Mouse (Mus musculus): ENCODE results near the gene Tomm40l. TPM values are rescaled to one million over a fixed set of nuclear protein-coding genes. Genes with fewer than 3 reads are reported as not detected.

Gene Tomm40l
- polyA plus RNA-seq, 1 experiment from 2014 or later: 32.4 TPM

GRCm38 (mm10) chr1:171231844-171232243 lies 9.5 kb upstream of the Tomm40l start:
- no peak overlapping the region for H3K4me2 ChIP-seq (ENCODE audit: low read length)
- no peaks in the 10 kb centered on the region for H3K9me3 ChIP-seq (replicated peaks; ENCODE audit: low read length)
- no peak overlapping the region for H3K9ac ChIP-seq (ENCODE audit: low read depth, low read length)
- TF ChIP-seq CTCF (IDR thresholded peaks at IDR 0.05; ENCODE audit: low read depth): no peak
- ATAC-seq (replicated peaks; ENCODE audit: low FRiP score, low read depth) (no peak), DNase-seq (ENCODE audit: low spot score) (no peak)
- peaks cover 28% of the 10 kb centered on the region for H3K36me3 ChIP-seq (ENCODE audit: insufficient read depth, low read length)
- 76% methylated on average over 4 of the region's 4 CpGs for WGBS
- no peaks in the 10 kb centered on the region for H3K27me3 ChIP-seq (ENCODE audit: insufficient read depth, low read length)
- no peak overlapping the region for H3K4me3 ChIP-seq (replicated peaks; ENCODE audit: low read depth, low read length)
- H3K27ac ChIP-seq: no peak overlapping the region
- 0 out of 2 replicates have a peak, but pooled peaks cover 3% of the 10 kb centered on the region for H3K4me1 ChIP-seq (replicated peaks; ENCODE audit: insufficient read depth, low read length)

DNA sequence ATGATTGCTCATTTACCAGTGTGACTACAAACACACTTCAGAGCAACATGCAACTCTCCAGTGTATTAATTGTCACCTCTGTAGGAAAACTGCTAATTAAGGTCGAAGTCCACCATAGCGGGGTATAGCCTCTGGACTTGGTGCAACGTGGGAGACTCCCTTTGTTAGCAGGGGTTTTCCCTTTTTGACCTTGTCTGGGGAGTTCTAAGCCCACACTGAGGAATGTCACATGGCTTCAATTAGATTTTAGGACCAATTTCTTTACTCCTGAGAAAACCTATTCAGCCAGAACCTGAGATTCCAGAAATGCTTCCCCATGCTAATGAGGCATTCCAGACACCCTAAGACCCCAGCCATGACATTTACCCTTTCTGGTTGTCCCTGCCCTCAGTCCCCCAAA lies 7.9 kb upstream of the Tomm40l start:
- Histone ChIP-seq H3K4me1 (replicated peaks; ENCODE audit: insufficient read depth, low read length) (0 out of 2 replicates have a peak, but pooled peaks cover 3% of the 10 kb centered on the region), H3K9me3 (replicated peaks; ENCODE audit: low read length) (no peaks in the 10 kb centered on the region), H3K27me3 (ENCODE audit: insufficient read depth, low read length) (no peaks in the 10 kb centered on the region), H3K27ac (peak overlapping the region; percentile 31; the same call in 1 of the 2 replicates), H3K4me3 (replicated peaks; ENCODE audit: low read depth, low read length) (no peak overlapping the region), H3K4me2 (ENCODE audit: low read length) (no peak overlapping the region), H3K9ac (ENCODE audit: low read depth, low read length) (no peak overlapping the region), H3K36me3 (ENCODE audit: insufficient read depth, low read length) (peaks cover 16% of the 10 kb centered on the region)
- ATAC-seq (replicated peaks; ENCODE audit: low FRiP score, low read depth): peak; percentile 38; the same call in 1 of the 2 replicates
- WGBS: 53% methylated on average over 3 of the region's 3 CpGs
- no peak for DNase-seq (ENCODE audit: low spot score)
- no peak for TF ChIP-seq CTCF (IDR thresholded peaks at IDR 0.05; ENCODE audit: low read depth)

DNA sequence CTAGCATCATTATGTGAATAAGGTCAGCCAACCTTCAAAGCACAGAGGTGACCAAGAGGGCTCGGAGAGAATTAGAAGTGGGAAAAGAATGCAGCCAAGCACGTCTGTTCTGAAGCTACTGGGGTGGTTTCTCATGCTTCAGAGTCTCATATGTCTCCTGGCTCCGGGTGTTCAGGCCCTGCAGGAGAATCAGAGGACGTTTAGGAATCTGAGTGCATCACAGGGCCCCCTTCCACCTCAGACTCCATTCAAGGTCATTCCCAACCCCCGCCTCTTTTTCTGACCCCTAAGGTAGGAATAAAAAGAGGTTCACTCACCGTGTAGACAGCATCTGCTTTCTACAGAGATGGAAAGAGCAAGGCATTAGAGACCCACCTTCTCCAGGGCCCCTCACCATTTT lies 7.4 kb upstream of the Tomm40l start:
- Histone ChIP-seq H3K9me3 (replicated peaks; ENCODE audit: low read length) (no peaks in the 10 kb centered on the region), H3K9ac (ENCODE audit: low read depth, low read length) (no peak overlapping the region), H3K36me3 (ENCODE audit: insufficient read depth, low read length) (peaks cover 12% of the 10 kb centered on the region), H3K4me1 (replicated peaks; ENCODE audit: insufficient read depth, low read length) (0 out of 2 replicates have a peak, but pooled peaks cover 3% of the 10 kb centered on the region), H3K4me2 (ENCODE audit: low read length) (no peak overlapping the region), H3K27me3 (ENCODE audit: insufficient read depth, low read length) (no peaks in the 10 kb centered on the region), H3K27ac (0 out of 2 replicates have a peak overlapping the region, but pooled peaks have one; percentile 31), H3K4me3 (replicated peaks; ENCODE audit: low read depth, low read length) (no peak overlapping the region)
- TF ChIP-seq CTCF (IDR thresholded peaks at IDR 0.05; ENCODE audit: low read depth): no peak
- WGBS: 56% methylated on average over 6 of the region's 6 CpGs
- DNase-seq (ENCODE audit: low spot score) (no peak), ATAC-seq (replicated peaks; ENCODE audit: low FRiP score, low read depth) (no peak)

- H3K36me3 ChIP-seq (ENCODE audit: insufficient read depth, low read length): no peaks in the 10 kb centered on the region
- DNase-seq (ENCODE audit: low spot score): no peak
- H3K4me1 ChIP-seq (replicated peaks; ENCODE audit: insufficient read depth, low read length): 0 out of 2 replicates have a peak, but pooled peaks cover 6% of the 10 kb centered on the region
- no peak overlapping the region for H3K4me3 ChIP-seq (replicated peaks; ENCODE audit: low read depth, low read length)
- no peak for ATAC-seq (replicated peaks; ENCODE audit: low FRiP score, low read depth)
- H3K27ac ChIP-seq: no peak overlapping the region
- H3K4me2 ChIP-seq (ENCODE audit: low read length): no peak overlapping the region
- no peaks in the 10 kb centered on the region for H3K9me3 ChIP-seq (replicated peaks; ENCODE audit: low read length)
- no peak for TF ChIP-seq CTCF (IDR thresholded peaks at IDR 0.05; ENCODE audit: low read depth)
- no peak overlapping the region for H3K9ac ChIP-seq (ENCODE audit: low read depth, low read length)
- no peaks in the 10 kb centered on the region for H3K27me3 ChIP-seq (ENCODE audit: insufficient read depth, low read length)
- WGBS: 95% methylated on average over 1 of the region's 1 CpGs
Observed at GRCm38 (mm10) chr1:171227879-171228278, 5.6 kb upstream of the Tomm40l start.

DNA sequence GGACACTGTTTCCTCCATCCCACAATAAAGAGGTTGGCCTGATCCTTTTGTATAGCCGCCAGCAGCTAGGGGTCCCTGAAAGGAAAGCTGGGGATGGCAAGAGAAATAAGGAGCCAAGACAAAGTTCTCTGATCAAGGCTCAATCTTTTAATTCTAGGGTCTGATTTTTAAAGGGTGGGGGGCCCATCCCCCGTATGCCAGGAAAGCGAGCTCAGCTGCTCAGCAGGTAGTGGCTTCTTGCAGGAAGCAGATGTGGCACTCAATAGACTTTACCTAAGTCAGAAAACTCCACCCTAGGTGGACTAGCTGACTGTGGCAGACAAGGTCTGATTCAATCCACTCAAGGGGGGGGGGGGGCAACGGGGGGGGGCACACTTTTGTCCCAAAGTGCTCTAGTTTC lies 4.5 kb upstream of the Tomm40l start:
- Histone ChIP-seq H3K4me3 (replicated peaks; ENCODE audit: low read depth, low read length) (no peak overlapping the region), H3K27me3 (ENCODE audit: insufficient read depth, low read length) (no peaks in the 10 kb centered on the region), H3K9me3 (replicated peaks; ENCODE audit: low read length) (no peaks in the 10 kb centered on the region), H3K36me3 (ENCODE audit: insufficient read depth, low read length) (no peaks in the 10 kb centered on the region), H3K4me2 (ENCODE audit: low read length) (no peak overlapping the region), H3K4me1 (replicated peaks; ENCODE audit: insufficient read depth, low read length) (peaks cover 6% of the 10 kb centered on the region; the same call in 1 of the 2 replicates), H3K27ac (no peak overlapping the region), H3K9ac (ENCODE audit: low read depth, low read length) (no peak overlapping the region)
- ATAC-seq (replicated peaks; ENCODE audit: low FRiP score, low read depth) (no peak), DNase-seq (ENCODE audit: low spot score) (no peak)
- 55% methylated on average over 4 of the region's 4 CpGs for WGBS
- no peak for TF ChIP-seq CTCF (IDR thresholded peaks at IDR 0.05; ENCODE audit: low read depth)

- H3K4me2 ChIP-seq (ENCODE audit: low read length): no peak within 1 kb of the TSS
- no peaks in the 10 kb centered on the region for H3K27me3 ChIP-seq (ENCODE audit: insufficient read depth, low read length)
- ATAC-seq (replicated peaks; ENCODE audit: low FRiP score, low read depth) (no peak), DNase-seq (ENCODE audit: low spot score) (no peak)
- H3K9ac ChIP-seq (ENCODE audit: low read depth, low read length): no peak within 1 kb of the TSS
- no peak within 1 kb of the TSS for H3K4me3 ChIP-seq (replicated peaks; ENCODE audit: low read depth, low read length)
- WGBS: 63% methylated on average over 5 of the region's 5 CpGs
- no peak for TF ChIP-seq CTCF (IDR thresholded peaks at IDR 0.05; ENCODE audit: low read depth)
- H3K4me1 ChIP-seq (replicated peaks; ENCODE audit: insufficient read depth, low read length): peaks cover 11% of the 10 kb centered on the region
- H3K9me3 ChIP-seq (replicated peaks; ENCODE audit: low read length): no peaks in the 10 kb centered on the region
- H3K27ac ChIP-seq: no peak within 1 kb of the TSS; the same call in 1 of the 2 replicates
- peaks cover under 1% of the 10 kb centered on the region for H3K36me3 ChIP-seq (ENCODE audit: insufficient read depth, low read length)
Observed at GRCm38 (mm10) chr1:171224857-171225256, 2.5 kb upstream of the Tomm40l start, which contains the start of gene Apoa2. TSS of gene Apoa2 (plus strand) at chr1:171225054.

DNA sequence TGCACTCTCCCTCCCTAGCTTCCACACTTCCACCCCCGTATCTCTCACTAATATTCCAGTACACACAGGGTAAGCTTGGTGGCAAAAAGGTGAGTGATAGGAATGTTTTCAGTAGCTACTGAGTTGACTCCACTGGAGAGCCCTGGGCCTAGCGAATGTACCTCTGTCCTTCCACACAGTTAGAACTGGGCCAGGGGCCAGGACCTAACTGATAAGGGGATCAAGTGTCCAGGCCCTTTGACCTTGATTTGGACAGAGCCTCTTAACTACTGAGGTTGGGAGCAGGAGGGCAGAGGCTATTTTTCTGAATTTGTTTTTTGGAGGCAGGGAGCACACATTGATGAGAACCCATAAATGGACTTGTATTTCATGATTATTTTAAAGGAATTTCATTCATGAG lies 1.5 kb upstream of the Tomm40l start:
- Histone ChIP-seq H3K4me2 (ENCODE audit: low read length) (no peak overlapping the region), H3K27me3 (ENCODE audit: insufficient read depth, low read length) (no peaks in the 10 kb centered on the region), H3K4me1 (replicated peaks; ENCODE audit: insufficient read depth, low read length) (peaks cover 11% of the 10 kb centered on the region), H3K27ac (no peak overlapping the region), H3K9me3 (replicated peaks; ENCODE audit: low read length) (no peaks in the 10 kb centered on the region), H3K36me3 (ENCODE audit: insufficient read depth, low read length) (peaks cover 10% of the 10 kb centered on the region), H3K9ac (ENCODE audit: low read depth, low read length) (no peak overlapping the region), H3K4me3 (replicated peaks; ENCODE audit: low read depth, low read length) (no peak overlapping the region)
- TF ChIP-seq CTCF (IDR thresholded peaks at IDR 0.05; ENCODE audit: low read depth): no peak
- 76% methylated on average over 2 of the region's 2 CpGs for WGBS
- no peak for ATAC-seq (replicated peaks; ENCODE audit: low FRiP score, low read depth)
- DNase-seq (ENCODE audit: low spot score): no peak
